Mouse (Mus musculus) right cerebral cortex, postnatal 10 days (tissue): ENCODE measurements around the gene Gmds.

Experiments used
- DNase-seq, 2 experiments: peaks; one replicate each; pipeline ENCODE4 v3.0.0; 2021; ENCODE audit warnings: low spot score in 2 of 2

The Gmds gene

DNA sequence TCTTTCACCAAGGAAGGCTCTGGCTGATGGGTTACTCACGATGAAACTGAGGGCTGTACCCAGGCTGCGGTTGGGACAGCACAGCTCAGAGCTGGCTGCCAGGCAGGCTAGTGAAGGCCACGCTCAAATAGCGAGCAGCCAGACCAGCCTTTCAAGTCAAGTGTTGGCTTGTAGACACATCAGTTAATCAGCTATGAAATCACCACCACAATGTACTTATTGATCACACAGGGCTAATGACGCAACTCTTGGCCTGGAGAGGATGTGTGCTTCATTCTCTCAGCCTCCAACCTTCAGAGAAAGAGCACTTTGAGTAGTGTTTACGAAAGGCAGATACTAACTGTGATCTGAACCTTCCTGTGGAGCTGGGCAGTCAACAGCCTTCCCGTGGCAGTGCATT is 383.4 kb downstream of the Gmds start:
- no peak for DNase-seq

DNA sequence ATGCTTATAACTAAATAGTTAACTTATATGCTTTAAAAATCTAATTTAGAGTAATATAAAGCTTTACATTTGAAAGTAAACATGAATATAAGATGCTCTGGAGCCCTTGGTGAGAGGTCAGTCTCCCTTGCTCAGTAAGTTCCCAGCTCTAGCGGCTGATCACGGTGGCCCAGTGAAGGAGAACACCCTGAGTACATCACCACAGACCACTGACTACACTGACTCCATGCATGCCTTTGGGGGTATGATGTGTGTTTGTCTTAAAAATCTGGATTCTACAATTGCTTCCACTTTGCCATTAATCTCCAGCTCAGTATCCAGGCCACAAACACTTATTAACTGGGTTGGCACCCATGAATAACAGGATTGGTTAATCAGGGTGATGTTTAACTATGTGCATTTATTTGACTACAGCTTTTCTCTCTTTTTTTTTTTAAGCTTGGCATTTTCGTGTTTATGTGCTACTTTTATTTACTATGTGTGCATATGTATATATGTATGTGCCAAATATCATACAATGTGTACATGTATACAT is 393.8 kb downstream of the Gmds start:
- no peak for DNase-seq

DNA sequence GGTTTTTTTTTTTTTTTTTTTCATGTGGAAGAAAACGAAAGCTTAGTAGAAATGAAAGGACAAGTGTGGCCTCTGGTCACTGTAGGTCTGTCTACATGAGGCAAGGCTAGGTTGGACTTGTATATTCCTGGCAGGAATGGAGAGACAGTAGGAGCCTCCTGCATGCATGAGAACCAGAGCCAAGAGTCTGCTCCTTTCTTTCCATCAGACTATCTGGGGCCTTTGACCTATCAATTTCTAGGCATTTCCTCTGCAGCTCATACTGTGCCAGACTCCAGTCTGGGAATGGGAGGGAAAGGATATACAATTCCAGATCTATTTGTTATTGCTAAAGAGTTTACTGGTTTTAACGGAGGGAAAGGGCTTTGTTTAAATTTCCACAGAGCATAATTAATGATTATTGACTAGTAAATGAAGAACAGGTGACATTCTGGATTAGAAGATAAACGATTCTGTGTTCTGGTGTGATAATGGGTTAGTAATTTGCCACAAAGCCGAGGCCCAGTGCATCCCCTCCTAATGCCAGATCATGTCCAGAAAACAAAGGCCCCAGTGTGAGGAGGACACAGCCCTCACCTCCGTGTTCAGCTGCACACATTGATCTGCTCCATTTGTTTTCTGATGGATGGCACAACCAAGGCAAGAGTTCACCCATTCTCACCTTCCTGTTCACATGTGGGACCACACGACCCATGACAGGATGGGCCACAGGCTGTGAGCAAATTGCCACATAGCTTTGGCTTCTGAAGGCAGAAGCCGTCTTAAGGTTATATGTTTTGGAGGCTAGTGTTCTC is 394.9 kb downstream of the Gmds start:
- no peak for DNase-seq

DNA sequence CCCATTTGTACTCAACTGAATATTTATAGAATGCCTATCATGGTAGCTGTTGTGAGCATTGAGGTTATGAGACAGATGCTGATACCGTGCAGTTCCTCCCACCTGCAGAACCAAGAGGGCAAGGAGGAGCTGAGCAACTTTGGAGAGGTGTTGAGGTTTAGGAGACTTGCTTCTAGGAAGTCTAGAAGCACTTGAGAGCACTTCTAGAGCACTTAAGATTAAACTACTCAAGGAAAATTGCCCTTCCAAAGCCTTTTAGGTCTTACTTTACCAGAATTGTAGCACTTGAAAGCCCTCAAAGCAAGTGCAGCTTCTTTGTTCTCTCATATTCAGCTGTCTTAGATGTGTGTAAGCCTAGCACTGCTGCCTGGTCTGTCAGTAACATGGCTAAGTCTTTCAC is 409.2 kb downstream of the Gmds start:
- no peak for DNase-seq

DNA sequence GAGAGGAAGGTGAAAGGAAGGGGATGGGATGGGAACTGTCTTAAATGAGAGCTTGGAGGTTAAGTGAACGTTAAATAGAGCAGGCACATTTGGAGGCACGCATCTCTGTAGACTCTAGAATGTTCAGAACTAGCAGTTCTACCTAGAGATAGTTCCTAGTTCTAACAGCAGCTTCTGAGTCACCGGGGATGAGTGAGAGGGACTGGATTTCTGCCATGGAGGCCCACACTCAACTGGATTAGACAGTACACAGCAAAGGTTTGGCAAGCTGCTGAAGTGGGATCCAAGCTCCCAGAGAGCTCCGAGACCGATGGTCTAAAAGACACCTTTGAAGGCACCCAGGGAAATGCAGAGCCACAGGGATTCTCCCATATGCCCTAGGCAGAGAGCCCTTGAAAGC is 411.9 kb downstream of the Gmds start:
- DNase-seq, result peak in 1 of 2 experiments; percentile 22

DNA sequence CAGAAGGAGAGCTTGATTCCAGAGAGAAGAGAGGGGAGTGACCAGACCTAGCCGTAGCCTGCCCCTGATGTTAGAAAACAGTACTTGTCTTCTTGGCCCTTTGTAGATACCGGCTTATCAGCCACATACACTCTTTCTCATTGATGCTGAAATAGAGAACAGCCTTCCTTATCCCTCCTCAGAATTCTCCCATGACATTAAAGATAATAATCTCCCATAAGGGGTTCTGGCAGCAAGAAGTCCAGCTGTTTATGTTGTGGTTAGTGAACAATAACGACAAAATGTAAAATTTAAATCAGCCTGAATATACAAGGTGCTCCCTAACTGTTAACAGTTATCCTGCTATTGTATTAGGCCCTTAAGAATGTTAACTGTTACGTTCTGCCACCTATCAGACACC is 414.0 kb downstream of the Gmds start:
- DNase-seq, result no peak

DNA sequence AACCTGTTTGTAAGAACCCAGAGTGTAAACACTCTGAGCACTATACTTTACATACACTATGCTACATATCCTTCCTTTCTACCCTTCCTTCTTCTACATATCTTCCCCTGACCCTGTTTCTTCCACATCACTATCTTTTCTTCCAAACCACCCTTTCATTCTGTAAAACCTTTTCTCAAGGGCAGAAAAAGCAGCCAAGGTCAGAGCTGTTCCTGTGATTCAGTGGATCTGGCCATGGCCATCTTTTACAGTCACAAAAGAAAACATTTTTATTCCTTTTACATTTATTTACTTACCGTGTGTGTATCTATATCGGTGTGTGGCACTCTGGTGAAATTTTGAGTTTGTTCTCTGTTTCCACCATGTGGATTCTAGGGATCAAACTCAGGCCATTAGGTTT is 418.8 kb downstream of the Gmds start:
- no peak for DNase-seq

DNA sequence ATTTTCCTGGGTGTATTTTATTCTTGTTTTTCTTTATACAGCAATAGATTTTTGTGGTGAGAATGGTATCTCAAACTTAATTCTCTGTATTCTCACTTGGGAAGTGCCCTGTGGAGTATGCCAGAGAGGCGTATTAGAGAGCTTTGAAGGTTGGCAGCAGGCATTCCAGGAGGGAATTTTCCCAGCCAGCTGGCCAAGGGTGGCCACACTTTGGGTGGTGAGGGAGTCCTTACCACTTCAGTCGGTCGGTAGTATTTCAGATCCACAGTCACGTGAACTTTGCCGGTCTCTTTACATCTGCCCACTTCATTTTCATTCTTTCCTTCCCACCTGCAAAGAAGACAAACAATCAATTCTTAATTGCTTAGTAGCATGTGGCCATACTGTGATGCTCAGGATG is 421.2 kb downstream of the Gmds start:
- no peak for DNase-seq

DNA sequence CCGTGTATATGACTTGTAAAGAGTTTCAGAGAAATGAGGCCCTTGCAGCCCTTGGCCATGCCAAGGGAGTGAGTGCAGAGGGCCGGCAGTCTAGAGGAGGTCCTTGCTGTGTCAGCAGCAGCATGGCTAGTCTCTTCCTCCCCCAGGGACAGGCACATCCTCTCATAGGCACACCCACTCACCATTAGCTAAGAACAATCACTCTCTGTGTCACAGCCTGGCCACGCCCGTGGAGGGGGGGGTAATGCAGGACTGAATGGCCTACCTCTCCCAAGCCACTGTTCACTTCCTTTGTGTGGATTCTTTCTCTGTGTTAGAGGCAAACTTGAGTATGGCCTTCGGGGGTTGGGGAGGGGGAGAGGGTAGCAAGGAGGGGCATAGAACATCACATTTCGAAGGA is 422.8 kb downstream of the Gmds start:
- no peak for DNase-seq

DNA sequence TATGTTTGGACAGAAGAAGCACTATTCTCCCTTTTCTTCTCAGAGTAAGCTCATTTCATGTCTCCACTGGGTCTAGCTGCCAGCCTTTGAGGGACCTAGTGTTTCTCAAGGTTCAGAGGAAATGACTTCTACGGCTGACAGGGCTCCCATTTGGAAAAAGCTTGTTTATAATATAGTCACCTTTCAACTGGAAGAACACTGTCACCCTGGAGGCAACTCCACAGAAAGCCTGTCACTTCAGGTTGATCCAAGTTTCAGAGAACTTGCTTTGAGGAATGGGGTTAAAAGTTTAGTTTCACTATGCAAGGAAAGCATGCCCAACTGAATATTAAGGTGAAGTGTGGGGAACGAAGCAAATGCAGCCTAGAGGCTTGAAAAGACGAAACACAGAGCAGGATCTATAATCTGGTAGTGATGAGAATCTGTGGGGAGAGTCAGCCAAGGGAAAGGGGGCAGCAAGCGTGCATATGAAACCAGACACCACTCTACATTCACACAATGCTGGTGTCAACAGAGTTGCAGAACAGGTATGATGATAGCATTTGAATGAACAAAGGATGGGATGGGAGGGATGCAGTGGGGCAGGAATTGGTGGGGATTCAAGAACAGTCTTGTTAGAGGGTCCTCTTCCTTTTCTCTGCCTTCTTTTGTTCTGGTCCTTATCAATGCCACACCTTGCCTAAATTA is 423.5 kb downstream of the Gmds start:
- DNase-seq, result no peak

DNA sequence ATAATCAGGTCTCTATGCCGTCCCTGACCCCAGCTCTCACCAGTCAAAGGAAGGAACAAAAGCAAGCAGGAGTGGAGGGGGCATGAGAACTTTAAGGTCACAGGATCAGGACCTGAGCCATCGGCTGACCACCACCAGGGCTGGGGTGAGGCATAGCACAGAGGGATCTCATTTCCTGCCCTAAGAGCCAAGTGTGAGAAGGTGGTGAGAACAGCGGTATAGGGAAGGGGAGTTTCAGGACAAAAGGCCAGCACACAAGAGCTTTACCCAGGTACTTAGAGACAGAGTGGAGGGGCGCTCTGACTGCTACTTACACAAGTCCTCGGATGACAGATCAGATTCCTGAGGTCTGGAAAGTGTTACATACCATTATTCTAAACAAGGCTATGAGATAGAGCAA is 426.6 kb downstream of the Gmds start:
- no peak for DNase-seq

DNA sequence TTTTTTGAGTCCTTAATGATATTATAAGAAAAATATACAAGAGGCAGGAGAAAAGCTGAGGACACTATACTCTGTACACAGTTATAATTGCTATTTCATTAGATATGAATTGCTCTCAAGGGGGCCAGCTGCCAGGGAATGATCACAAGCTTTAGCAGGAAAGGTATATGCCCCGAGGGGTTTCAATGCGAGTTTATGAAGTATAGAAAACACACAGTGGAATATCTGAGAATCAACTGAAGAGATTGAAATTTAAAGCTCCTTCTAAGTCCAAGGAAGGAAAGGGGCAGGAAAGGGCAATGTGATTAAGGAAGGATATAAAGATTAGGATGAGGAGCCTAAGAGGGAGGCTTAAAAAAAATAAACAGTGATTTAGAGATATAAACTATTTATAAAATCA is 427.2 kb downstream of the Gmds start:
- no peak for DNase-seq

DNA sequence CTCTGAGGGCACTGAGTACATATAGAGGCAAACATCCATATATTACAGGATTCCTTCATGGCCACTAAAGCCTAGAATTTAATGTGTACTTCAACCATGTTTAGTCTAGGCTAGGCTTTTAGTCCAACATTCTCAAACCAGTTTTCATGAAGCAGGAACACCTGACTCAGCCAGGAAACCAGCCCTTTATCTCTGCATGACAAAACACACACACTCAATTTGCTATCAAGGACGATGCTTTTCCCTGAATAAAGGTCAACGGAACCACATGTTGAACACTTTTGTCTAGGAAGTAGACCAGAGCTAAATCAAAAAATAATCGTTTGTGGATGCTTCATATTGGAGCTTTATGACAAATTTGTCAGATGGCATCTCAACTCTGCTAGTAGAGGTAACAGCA is 429.5 kb downstream of the Gmds start:
- DNase-seq, result no peak

DNA sequence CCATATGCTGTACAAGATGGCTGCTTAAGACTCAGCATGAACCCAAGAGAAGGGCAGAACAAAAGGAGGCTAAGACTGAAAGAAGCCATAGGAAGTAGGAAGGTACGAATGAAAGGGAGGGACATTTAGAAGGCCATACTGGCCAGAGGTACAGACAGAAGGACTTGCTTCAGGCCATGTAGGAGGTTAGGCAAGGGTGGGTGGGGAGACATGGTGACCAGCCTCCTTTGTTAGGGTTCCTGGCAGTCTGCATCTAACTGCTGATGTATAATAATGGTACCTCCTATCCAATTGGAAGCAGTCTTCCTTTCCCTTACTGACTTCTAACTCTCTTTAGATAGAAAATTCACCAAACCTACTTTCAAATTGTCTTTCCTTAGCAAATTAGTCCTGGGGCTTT is 432.0 kb downstream of the Gmds start:
- DNase-seq, result no peak

DNA sequence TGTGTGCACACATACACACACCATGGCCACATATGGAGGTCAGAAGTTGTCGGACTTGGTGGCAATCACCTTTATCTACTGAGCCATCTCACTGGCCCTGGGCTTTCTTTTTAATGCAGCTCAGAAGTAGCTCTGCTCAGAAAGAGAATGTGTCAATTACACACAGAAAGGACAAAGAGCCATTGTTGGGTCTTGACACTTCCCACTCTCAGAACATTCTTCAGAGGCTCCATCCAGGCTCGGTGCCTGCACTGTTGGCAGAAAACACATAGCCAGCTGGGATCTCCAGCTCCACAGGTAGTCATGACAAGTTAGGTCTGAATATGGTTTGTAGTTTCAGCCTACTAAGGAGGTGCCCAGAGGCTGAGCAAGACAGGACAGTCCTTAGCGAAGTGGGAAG is 438.3 kb downstream of the Gmds start:
- DNase-seq, result no peak

DNA sequence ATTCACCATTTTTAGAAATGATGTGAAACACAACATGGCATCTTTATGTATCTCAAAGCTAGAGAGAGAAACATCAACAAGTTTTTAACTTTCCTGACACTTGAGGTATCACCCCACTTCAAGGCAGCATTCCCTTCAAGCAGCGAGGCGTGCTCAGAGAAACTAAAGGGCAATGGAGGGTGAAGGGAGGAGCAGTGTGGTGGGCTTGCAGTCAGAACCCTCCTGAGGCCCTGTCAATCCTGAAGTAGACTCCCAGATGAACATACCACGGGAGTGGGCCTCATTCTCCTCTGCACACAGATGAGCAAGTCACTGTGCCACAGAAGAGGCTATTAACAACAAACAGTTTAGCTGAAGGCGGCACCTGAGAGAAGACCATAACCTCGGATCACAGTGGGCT is 439.1 kb downstream of the Gmds start:
- no peak for DNase-seq

DNA sequence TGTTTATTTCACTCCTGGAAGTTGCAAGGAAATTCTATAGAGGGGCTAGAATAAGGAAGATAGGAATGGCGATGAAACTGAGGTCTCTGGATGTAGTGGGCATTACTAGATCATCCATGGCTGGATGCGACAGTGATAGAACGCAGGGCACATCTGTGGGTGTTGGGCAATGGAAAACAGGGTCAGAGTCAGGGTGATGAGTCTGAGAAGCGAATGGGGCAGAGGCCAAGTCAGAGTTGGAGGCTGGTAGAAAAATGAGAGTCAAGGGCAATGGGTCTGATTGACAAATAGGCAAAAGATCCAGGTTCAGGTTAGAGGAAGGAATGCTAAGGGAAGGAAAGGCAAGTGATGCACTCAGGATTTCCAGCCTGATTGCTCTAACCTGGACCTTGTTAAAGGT is 441.0 kb downstream of the Gmds start:
- no peak for DNase-seq

DNA sequence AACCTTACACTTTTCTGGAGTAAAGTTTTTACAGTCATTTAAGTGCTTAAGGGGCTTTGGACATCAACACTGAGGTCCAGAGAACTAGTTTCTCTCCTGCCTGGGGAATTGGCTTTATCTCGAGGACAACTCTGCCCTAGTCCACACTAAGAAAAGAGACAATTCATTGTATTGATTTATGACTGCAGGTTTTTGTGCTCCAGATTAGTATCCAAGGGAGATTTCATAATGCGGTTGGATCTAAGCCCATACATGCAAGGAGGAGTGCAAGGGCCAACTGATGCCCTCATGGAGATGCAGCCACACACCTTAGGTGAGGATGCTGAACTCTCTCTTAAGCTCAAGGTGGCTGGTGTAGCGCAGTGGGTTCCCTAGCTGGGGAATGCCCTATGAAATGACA is 444.0 kb downstream of the Gmds start:
- no peak for DNase-seq

DNA sequence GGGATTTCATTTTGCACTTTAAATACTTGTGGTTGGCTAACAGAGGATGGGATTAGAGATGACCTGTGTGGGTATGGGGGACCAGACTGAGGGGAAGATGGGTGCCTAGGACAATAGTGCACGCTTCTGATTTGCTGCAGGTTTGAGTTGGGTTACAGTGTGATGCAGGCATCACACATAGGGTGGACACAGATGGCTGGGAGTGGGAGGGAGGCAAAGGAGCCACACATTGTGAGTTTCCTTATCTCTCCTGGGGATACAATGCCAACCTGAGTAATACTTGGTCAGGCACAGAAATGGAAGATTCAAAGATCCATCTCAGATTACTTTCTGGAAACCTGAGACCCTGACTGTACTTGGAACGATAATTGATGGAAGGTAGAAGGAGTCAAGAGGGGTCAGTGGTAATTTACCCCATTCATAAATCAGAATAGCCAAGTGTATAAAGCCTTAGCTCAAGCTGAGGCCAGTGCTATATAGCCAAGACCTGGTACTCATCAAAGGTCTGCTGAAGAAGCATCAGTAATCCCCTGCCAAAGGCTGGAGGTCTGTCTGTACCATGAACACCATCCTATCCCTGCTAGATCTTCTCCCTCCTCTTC is 445.5 kb downstream of the Gmds start:
- DNase-seq, result no peak

DNA sequence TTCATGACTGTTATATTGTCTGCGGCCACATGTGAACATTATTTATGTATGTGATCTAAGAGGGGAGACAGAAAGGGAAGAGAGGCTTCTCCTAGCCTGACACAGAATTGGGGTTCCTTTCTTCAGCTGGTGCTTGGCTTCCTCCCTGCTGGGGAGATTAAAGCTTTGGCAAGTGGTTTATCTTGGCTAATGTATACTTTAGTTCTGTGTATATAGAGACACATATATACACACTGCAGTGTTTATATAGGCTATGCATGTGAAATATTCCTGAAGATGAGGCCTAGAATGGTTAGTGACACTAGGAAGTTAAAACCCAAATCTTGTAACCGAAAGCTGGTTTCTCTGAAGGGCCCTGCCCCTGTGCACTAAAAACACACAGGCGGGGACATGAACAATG is 450.0 kb downstream of the Gmds start:
- no peak for DNase-seq

DNA sequence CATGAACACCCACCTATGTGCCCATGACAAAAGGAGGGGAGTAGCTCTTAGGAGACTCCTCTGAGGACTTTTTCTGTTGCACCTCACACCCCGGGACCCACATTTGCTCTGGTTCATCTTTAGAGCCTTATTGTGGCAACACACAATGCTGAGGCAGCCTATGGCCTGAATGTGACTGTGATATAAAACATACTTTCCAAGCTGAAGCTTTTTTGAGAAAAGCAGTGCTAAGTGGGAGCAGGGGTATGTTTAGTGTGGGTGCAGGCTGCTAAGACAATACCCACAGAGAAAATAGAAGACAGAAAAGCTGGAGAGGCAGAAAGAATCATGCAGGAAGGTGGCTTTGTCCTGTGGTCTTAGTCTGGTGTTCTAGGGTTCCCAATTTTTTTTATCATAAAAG is 452.8 kb downstream of the Gmds start:
- DNase-seq, result no peak

DNA sequence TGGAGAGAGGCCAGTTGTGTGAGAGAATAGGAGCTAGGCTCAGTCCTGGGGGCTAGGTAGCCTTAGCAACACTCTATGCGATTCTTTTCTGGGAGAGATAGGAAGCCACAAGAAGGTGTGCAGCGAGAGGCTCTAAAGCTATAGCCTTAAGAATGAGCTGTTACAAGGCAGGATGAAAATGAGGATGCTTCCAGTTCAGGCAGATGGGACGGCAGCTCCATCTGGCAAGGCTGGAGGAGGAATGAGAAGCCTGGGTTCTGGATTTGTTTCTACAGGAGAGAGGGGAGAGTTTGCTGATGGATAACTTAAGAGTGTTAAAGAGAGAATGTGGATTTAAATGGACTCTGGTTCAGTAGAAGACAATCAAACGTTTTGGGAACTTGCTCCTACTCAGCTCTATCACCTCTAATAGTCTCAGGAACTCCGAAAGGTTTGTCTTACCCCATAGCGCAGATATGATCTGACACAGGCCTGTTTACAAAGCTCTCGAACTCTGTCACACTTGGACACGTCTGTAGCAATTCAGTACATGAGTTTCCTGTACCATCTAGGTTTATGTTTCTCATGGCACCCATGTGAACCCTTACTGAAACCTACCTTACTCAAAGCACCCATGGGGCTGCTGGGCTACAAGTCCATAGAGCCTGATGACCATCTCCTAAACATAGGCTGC is 459.6 kb downstream of the Gmds start:
- peak; percentile 34 to 57 for DNase-seq
